Mouse (Mus musculus): Measurements from ENCODE around the gene Snd1.

GRCm38 (mm10) chr6:28593708-28594107 is 118.8 kb downstream of the Snd1 start:
- TF ChIP-seq FLI1 (IDR thresholded peaks at IDR 0.05; ENCODE audit: low read length) = no peak
- no peak for TF ChIP-seq GATA1 (IDR thresholded peaks at IDR 0.05; ENCODE audit: borderline replicate concordance, low read length)
